Mouse (Mus musculus): Measurements from ENCODE around the gene Btrc.

- TF ChIP-seq ZNF384 (IDR thresholded peaks at IDR 0.05; ENCODE audit: low read depth, low read length): no peak
- no peak for TF ChIP-seq JUND (conservative IDR thresholded peaks at IDR 0.05; ENCODE audit: low read depth, low read length)
- no peak for TF ChIP-seq TCF12 (IDR thresholded peaks at IDR 0.05; ENCODE audit: low read depth, low read length)
- TF ChIP-seq CHD2 (IDR thresholded peaks at IDR 0.05; ENCODE audit: low read length): no peak
- no peak for TF ChIP-seq BHLHE40 (IDR thresholded peaks at IDR 0.05; ENCODE audit: low read depth, low read length)
- TF ChIP-seq GABPA (IDR thresholded peaks at IDR 0.05; ENCODE audit: insufficient replicate concordance, low read depth, low read length): no peak
Measured at GRCm38 (mm10) chr19:45459931-45460665, 96.6 kb downstream of the Btrc start.

Measured in CH12.LX (cell line).